Mouse (Mus musculus): ENCODE measurements at regions not wholly inside any gene's neighbourhood (a gene's known extent, or its start where the extent isn't known, plus 50 kb on each side); places are given as distances from the start of the nearest gene placed in this dataset.
"Not testable (repeated sequence)": the region's sequence is repeated elsewhere in the genome, so short reads cannot be mapped to it uniquely, and the experiment has no call there.

DNA sequence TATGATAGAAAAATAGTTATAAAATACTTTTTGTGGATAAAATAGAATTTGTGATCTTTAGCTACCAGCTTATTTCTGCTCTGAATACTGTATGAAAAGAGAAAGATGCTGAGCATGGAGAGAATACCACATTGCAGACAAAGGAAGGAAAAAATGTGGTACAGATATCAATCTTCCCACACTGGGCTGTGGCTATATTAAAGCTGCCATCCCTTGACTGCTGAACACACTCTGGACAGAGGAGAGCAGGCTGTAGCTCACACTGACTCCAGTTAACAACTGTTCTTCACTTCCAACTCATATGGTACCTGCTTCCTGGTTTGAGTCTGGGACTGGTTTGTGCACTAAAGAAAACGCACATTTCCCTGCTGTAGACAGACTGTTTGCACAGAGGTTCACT lies 76.7 kb upstream of the Try4 start:
- DNase-seq, result no peak

- DNase-seq, result no peak
Measured at GRCm38 (mm10) chr6:41218415-41218814, 83.7 kb upstream of the Try4 start.

DNA sequence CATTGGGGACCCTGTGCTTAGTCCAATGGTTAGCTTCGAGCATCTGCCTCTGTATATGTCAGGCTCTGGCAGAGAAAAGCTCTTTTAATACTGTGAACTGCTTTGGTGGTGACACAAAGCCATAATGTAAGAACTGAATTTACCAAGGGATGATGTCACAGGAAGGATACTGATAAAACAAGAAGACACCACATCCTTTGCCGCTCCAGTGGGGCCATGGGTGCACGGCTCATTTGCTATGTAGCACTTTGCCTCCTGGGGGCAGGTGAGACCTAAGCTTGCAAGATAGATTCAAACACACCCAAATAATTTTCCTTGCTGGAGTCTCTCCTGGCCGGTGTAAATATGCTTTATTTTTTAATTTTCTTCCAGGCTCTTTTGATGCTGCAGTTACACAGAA lies 86.2 kb upstream of the Try4 start:
- no peak for DNase-seq

DNA sequence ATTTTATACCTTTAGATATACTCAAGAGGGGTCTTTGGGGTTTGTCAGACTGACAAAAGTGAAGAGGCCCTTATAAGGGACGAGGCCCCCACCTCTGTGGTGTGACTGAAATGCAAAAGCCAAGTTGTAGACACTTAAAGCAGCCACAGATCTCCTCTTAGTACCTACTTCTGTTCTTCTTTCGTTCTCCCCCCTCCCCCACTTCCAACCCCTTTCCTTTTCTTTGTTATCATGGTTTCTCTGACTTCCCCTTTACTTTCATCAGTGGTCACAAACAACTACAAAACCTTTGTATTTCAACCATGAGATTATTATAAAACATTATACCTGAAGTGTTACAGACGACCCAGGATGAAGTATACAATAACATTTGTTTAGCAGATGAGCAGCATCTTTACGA lies 96.2 kb upstream of the Try4 start:
- DNase-seq, result no peak

DNA sequence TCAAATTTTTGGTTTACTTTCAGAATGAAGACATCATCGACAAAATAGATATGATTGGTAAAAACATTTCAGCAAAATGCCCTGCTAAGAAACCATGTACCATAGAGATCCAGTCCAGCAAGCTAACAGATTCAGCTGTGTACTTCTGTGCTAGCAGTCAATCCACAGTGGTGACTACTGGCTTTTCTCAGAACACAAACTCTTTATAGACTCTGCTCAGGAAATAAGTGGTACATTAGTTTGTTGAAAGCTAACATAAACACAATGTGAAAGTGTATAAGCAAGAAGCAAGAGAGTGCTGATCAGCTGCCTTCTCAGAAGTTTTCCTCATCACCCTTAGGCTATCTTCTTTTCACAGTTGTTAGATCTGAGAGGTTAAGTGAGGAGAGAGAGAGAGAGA lies 99.2 kb upstream of the Try4 start:
- DNase-seq, result no peak

- DNase-seq, result no peak
Measured at GRCm38 (mm10) chr6:41202302-41202701, 99.8 kb upstream of the Try4 start.

DNA sequence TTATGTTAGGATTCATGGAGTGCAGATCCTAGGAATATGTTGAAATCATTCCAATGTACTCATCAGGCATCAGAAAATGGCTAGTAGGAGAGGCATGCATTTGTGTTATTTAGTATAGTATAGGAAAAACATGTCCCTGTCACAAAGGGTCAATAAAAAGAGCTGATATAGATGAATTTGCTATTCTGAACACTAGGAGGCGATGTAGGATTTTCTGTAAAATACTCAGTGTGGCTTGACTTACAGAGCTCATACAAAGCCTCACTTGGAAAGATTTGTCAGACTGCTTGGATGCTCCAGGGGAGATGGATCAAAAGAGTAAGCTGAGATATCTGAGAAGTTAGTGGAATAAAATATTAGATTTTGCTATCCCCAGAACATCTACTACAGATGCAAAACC lies 107.6 kb upstream of the Try4 start:
- DNase-seq, result no peak

DNA sequence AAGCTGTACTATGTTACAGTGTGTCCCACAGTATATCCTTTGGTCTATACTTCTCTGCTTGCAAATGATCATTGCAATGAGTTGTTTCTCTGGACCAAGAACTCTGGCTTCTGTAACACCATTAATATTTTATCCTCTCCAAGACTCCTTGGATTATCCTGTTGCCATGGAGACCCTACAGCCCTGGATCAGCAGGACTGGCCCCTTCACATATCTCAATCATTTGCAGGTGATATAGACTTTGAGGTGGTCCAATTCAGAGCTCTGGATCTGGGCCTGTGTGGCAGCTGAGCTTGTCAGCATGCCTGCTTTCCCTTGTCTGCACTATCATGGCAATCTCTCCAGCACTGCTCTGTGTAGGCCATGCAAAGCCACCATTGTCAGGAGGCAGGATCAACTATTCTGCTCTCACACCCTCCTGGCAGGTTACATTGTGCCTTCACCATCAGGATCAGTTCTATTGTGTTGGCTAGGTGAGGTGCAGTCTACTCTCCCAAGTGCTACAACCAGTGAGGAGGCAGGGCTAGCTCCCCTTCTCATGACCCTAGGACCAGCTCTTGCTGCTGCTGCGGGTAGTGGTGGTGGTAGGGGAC lies 110.2 kb upstream of the Try4 start:
- no peak for DNase-seq

DNA sequence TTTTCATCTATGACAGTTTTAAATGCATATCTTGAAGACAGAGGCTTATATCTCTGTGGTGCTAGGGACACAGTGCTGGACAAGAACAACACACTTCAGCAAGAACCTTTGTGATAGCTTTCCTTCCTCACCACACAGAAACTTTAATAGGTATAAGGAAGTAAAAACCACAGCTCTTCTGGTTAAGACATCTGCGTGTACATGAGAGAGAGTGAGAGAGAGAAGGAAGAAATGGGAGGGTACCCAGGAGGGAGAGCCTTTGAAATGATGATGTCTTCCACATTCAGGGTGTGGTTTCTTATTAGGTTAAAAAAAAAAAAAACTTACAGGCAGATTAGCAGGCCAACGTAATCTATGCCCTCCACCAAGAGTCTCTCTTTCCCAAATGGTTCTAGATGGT lies 113.2 kb upstream of the Try4 start:
- DNase-seq, result no peak

DNA sequence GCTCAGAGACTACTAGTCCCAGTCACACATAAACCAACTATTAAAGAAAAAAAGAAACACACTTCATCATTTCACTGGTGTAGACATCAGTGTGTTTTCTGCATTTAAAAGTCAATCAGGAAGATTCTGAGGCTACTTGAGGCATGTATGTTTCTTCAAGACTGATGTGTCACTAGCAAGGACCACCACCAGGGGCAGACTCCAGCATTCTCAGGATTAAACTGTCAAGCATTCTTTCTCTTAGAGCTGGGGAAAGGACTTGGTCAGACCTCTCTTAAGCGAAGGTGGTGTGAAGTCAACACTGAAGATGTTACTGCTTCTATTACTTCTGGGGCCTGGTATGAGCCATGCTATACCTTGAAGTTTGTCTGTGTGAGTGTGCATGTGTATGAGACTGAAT lies 114.1 kb upstream of the Try4 start:
- DNase-seq, result peak in 1 of 2 experiments; percentile 4

GRCm38 (mm10) chr6:41178896-41179295 lies 123.2 kb upstream of the Try4 start:
- no peak for DNase-seq

GRCm38 (mm10) chr6:41178019-41178418 lies 124.0 kb upstream of the Try4 start:
- DNase-seq, result no peak

GRCm38 (mm10) chr6:41177152-41177551 lies 124.9 kb upstream of the Try4 start:
- no peak for DNase-seq

GRCm38 (mm10) chr6:41176034-41176433 lies 126.0 kb upstream of the Try4 start:
- DNase-seq, result no peak

GRCm38 (mm10) chr6:41163491-41163890 lies 128.2 kb upstream of the 2210010C04Rik start:
- DNase-seq, result no peak

- no peak for DNase-seq
Measured at GRCm38 (mm10) chr6:41161693-41162092, 126.4 kb upstream of the 2210010C04Rik start.

DNA sequence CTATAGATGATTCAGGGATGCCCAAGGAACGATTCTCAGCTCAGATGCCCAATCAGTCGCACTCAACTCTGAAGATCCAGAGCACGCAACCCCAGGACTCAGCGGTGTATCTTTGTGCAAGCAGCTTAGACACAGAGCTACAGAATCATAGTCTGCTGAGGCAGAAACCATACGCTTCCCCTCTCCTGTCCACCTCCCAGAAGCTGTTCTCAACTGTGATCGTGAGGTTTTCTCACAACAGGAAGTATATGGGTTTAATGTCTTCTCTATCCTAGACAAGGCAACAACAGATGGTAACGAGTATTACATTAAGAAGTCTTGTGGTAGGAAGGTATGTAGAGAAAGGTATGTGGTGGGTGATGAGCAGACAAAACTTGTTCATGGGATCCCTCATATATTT lies 116.8 kb upstream of the 2210010C04Rik start:
- no peak for DNase-seq

DNA sequence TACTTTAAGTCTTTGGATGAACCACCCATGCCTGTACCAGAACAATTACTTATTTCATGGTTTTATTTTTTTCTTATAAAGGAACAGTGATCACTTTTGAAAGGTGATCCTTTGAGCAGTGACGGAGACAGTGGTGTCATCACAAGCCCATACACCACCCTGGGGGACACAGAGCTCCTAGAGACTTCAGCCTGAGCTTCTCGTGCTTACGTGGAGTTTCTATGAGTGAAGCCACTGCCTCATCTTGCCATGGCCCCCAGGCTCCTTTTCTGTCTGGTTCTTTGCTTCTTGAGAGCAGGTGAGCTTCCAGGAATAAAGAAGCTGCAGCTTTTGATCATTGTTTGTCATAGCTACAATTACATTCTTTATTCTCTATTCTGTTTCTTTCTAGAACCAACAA lies 116.2 kb upstream of the 2210010C04Rik start:
- DNase-seq, result no peak

- no peak for DNase-seq
Measured at GRCm38 (mm10) chr6:41140916-41141315, 105.6 kb upstream of the 2210010C04Rik start.

DNA sequence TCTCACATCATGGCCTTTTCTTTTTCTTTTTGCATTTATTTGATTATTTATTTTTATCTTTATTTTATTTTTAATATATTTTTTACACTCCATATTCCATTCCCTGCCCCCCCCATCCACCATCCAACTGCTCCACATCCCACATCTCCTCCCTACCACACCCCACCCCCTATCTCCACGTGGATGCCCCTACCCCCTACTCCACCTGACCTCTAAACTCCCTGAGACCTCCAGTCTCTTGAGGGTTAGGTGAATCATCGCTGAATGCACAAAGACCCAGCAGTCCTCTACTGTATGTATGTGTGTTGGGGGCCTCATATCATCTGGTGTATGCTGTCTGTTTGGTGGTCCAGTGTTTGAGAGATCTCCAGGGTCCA lies 102.1 kb upstream of the 2210010C04Rik start:
- DNase-seq, result not testable (repeated sequence)

DNA sequence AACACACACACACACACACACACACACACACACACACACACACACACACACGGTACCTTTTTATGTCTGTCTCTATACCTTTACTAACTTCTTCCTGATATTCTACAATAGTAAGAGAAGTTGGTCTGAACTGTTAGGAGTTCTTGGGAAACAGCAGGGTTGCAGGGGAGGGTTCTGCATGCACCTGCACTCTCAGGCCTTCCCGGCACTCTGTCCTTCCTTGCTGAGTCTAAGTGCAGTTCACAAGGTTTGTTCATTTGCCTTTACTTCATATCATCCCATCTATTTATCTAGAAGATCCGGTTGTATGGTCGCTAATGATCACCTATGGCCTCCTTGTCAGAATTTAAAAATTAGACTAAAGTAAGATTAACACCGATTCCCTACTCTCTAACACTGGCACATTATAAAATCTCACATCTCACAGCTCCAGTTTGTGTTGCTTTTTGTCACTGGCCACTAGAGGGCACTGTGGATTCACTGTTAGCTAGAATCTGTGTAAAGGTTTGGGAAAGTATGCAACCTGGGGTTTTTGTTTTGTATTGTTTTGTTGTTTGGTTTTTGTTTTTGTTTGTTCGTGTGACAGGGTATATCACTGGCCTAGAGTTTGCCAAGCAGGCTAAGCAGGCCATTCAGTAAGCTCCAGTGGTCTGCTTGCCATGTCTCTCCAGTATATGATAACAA lies 101.5 kb upstream of the 2210010C04Rik start:
- DNase-seq, result peak; percentile 41 to 49

DNA sequence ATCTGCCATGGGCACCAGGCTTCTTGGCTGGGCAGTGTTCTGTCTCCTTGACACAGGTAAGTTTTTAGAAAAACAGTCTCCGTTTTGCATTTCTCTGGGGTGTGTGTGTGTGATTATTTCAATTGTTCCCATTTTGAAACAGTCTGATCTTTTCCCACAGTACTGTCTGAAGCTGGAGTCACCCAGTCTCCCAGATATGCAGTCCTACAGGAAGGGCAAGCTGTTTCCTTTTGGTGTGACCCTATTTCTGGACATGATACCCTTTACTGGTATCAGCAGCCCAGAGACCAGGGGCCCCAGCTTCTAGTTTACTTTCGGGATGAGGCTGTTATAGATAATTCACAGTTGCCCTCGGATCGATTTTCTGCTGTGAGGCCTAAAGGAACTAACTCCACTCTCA lies 99.9 kb upstream of the 2210010C04Rik start:
- no peak for DNase-seq

- no peak for DNase-seq
Measured at GRCm38 (mm10) chr6:41129906-41130305, 94.6 kb upstream of the 2210010C04Rik start.

DNA sequence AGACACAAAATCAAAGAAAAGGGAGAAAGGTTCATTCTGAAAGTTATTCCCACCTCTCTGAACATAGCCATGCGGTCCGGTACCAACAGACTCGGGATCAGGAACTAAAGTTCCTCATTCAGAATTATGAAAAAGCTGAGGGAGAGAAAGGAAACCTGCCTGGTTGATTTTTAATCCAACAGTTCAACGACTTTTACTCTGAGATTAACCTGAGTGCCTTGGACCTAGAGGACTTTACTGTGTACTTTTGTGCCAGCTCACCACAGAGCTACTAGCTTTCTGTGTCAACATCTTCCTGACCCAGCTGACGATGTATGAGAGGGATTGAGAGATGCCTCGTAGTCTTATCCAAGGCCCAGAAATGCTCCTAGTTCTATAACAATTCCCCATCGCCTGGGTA lies 92.5 kb upstream of the 2210010C04Rik start:
- no peak for DNase-seq

DNA sequence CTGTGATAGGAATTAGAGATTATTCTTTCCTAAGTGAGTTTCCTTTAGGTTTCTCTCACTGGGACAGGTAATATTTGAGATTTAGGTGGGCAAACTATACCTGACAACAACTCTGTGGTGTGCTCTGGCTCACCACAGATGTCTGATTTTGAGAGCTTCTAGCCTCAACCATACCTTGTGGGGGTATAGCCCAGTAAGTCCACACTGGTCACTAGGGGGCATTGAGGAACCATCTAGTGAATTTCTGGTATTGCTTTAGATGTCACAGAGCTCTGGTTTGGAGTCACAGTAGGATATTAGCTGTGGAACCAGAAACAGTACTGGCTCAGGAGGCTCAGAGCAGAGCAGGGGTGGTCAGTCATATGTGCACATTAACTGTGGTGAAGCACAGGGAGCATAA lies 91.5 kb upstream of the 2210010C04Rik start:
- no peak for DNase-seq
